Mouse (Mus musculus) brain, embryonic 14.5 days (tissue): ENCODE measurements around the gene Pde6c.

Source experiments
- CTCF ChIP-seq: fragments of 200-500 bp; IDR thresholded peaks from 2 replicates; pipeline ENCODE4 v1.5.1; 2012; ENCODE audit warnings: inconsistent platforms, mild to moderate bottlenecking, moderate library complexity, borderline replicate concordance; ENCODE audit not compliant: insufficient read depth, insufficient read length; ENCODE audit errors: extremely low read depth
- POLR2A ChIP-seq: fragments of 200-500 bp; IDR thresholded peaks from 2 replicates; pipeline ENCODE4 v1.6.1; 2012; ENCODE audit warnings: mild to moderate bottlenecking, inconsistent platforms, borderline replicate concordance; ENCODE audit not compliant: poor library complexity, insufficient read depth, insufficient read length, severe bottlenecking; ENCODE audit errors: extremely low read depth

- no peak for TF ChIP-seq CTCF
- no peak for TF ChIP-seq POLR2A
Measured at GRCm38 (mm10) chr19:38186631-38187344, 54.2 kb downstream of the Pde6c start.
